Comparison of ENCODE assay signal across 29 mouse cellular contexts in the genomic region with DNA sequence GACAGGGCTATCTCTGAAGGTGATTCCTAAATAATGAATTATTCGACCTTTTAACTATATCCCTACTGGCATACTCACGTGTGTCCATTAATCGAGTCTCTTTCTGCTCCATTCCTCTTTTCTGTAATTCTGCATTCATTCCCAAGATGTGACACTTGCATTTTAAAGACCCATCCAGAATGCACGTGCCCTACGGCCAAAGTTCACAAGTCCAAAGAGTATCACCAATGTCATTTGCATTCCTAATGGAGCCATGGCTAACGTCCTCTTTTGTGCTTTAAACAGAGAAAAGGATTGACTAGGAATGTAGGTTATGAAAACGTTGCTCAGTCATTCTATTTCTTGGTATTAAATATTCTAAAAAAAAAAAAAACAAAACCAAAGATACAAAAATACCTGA.
DNase-seq lines count a peak whose midpoint lies in the region; ATAC-seq and TF ChIP-seq lines count a peak whose summit lies in the region.
"Had no signal": no experiment of that assay in that cellular context is flagged by ENCODE, and none has a peak within 500 bp of the region (broad histone marks: within the 10 kb centered on the region; RNA-seq: fewer than 3 reads in every experiment).

No protein-coding gene starts in this region.

- H3K4me1 ChIP-seq in kidney, embryonic 15.5 days = no peaks in the 10 kb centered on the region
- H3K4me1 ChIP-seq in liver, adult 2 months (ENCODE audit: control insufficient read depth, insufficient read depth, low read length) = no peaks in the 10 kb centered on the region
- H3K4me1 ChIP-seq in liver, embryonic 11.5 days (replicated peaks; ENCODE audit: control insufficient read depth, insufficient read depth, low read length) = no peaks in the 10 kb centered on the region
- H3K4me1 ChIP-seq: embryonic facial prominence, embryonic 10.5 days; embryonic facial prominence, embryonic 13.5 days; forebrain, embryonic 13.5 days had no signal

- H3K27me3 ChIP-seq in kidney, embryonic 15.5 days = 0 out of 2 replicates have a peak, but pooled peaks cover 4% of the 10 kb centered on the region
- no peaks in the 10 kb centered on the region for H3K27me3 ChIP-seq in liver, adult 2 months (ENCODE audit: control insufficient read depth, insufficient read depth, low read length)
- no peaks in the 10 kb centered on the region for H3K27me3 ChIP-seq in liver, embryonic 11.5 days (replicated peaks; ENCODE audit: control insufficient read depth, insufficient read depth, low read length)
- H3K27me3 ChIP-seq: forebrain, embryonic 13.5 days; heart, embryonic 12.5 days; heart, embryonic 15.5 days had no signal

- WGBS in kidney, embryonic 15.5 days = 77% methylated on average over 7 of the region's 7 CpGs
- WGBS in liver, adult 2 months = 60% methylated on average over 7 of the region's 7 CpGs
- WGBS in liver, embryonic 11.5 days = 74% methylated on average over 7 of the region's 7 CpGs

- H3K36me3 ChIP-seq in kidney, embryonic 15.5 days = no peaks in the 10 kb centered on the region
- H3K36me3 ChIP-seq in liver, adult 2 months (ENCODE audit: control insufficient read depth, insufficient read depth, low read length) = no peaks in the 10 kb centered on the region
- no peaks in the 10 kb centered on the region for H3K36me3 ChIP-seq in liver, embryonic 11.5 days (ENCODE audit: control insufficient read depth, insufficient read depth, low read length)
- H3K36me3 ChIP-seq: embryonic facial prominence, embryonic 10.5 days; embryonic facial prominence, embryonic 13.5 days; heart, embryonic 12.5 days; heart, embryonic 15.5 days had no signal

- DNase-seq in kidney, adult 11 months = peak; percentile 41
- DNase-seq in liver, adult 2 months (ENCODE audit: extremely low read depth, low read depth, low spot score) = peak; percentile 9
- DNase-seq in liver, embryonic 11.5 days (ENCODE audit: low spot score) = no peak
- DNase-seq in kidney, postnatal 10 days = peak; percentile 17
- peak; percentile 51 to 74 for DNase-seq in kidney, postnatal 36 days
- no peak for DNase-seq in lung, postnatal 10 days
- no peak for DNase-seq in frontal cortex, postnatal 14 days (ENCODE audit: low spot score in 2 of 2)
- DNase-seq: adrenal gland, adult 2 months; adrenal gland, postnatal 14 days; cerebellum, adult 11 months; cerebellum, adult 8-10 months; cerebellum, postnatal 10 days; cerebellum, postnatal 36 days; embryo, embryonic 11 days; gastrocnemius, adult 2 months; gastrocnemius, postnatal 14 days; heart, adult 18-20 months; heart, postnatal 10 days; heart, postnatal 4 days had no signal

- no peak for ATAC-seq in kidney, embryonic 15.5 days (replicated peaks; ENCODE audit: low FRiP score)
- ATAC-seq in liver, embryonic 11.5 days (replicated peaks; ENCODE audit: low FRiP score) = no peak
- ATAC-seq: CD4-positive, CD25-positive, alpha-beta regulatory T cell, adult 4 months; forebrain, embryonic 13.5 days; forebrain, embryonic 16.5 days had no signal

- H3K9ac ChIP-seq in kidney, embryonic 15.5 days = no peak overlapping the region
- no peak overlapping the region for H3K9ac ChIP-seq in liver, adult 2 months (ENCODE audit: low read depth, low read length)
- H3K9ac ChIP-seq in liver, embryonic 11.5 days (ENCODE audit: low read depth, low read length) = no peak overlapping the region
- H3K9ac ChIP-seq: embryonic facial prominence, embryonic 13.5 days; forebrain, embryonic 13.5 days; heart, embryonic 12.5 days; heart, embryonic 15.5 days; hindbrain, embryonic 14.5 days had no signal

- no peaks in the 10 kb centered on the region for H3K79me2 ChIP-seq in liver, adult 2 months (ENCODE audit: control insufficient read depth, insufficient read depth, low read length)

- TF ChIP-seq POLR2A in liver, adult 2 months (IDR thresholded peaks at IDR 0.05; ENCODE audit: extremely low read depth, insufficient read depth, low read length) = no peak

- H3K4me2 ChIP-seq in kidney, embryonic 15.5 days = no peak overlapping the region
- no peak overlapping the region for H3K4me2 ChIP-seq in liver, embryonic 11.5 days
- H3K4me2 ChIP-seq: embryonic facial prominence, embryonic 13.5 days; forebrain, embryonic 13.5 days; heart, embryonic 12.5 days; heart, embryonic 15.5 days; hindbrain, embryonic 14.5 days had no signal

- H3K9me3 ChIP-seq in kidney, embryonic 15.5 days (replicated peaks) = 0 out of 2 replicates have a peak, but pooled peaks cover 4% of the 10 kb centered on the region
- H3K9me3 ChIP-seq in liver, embryonic 11.5 days (ENCODE audit: control insufficient read depth, low read length) = no peaks in the 10 kb centered on the region
- H3K9me3 ChIP-seq: forebrain, embryonic 13.5 days; heart, embryonic 15.5 days had no signal

- no peak for TF ChIP-seq CTCF in liver, adult 2 months (IDR thresholded peaks at IDR 0.05; ENCODE audit: low read depth, low read length)

- no peak overlapping the region for H3K4me3 ChIP-seq in kidney, embryonic 15.5 days (replicated peaks)
- H3K4me3 ChIP-seq in liver, adult 2 months (ENCODE audit: insufficient read depth, low read depth, low read length) = no peak overlapping the region
- no peak overlapping the region for H3K4me3 ChIP-seq in liver, embryonic 11.5 days (ENCODE audit: low read depth, low read length)
- H3K4me3 ChIP-seq: embryonic facial prominence, embryonic 10.5 days; embryonic facial prominence, embryonic 13.5 days; erythroblast, embryonic 14.5 days; forebrain, embryonic 13.5 days; gastrocnemius, adult 2 months; heart, embryonic 12.5 days; heart, embryonic 15.5 days had no signal

- H3K27ac ChIP-seq in kidney, embryonic 15.5 days = no peak overlapping the region
- no peak overlapping the region for H3K27ac ChIP-seq in liver, adult 2 months (replicated peaks; ENCODE audit: insufficient read depth, low read depth, low read length)
- H3K27ac ChIP-seq in liver, embryonic 11.5 days (ENCODE audit: low read depth, low read length) = no peak overlapping the region
- H3K27ac ChIP-seq: embryonic facial prominence, embryonic 10.5 days; embryonic facial prominence, embryonic 13.5 days; forebrain, embryonic 13.5 days; gastrocnemius, adult 2 months; heart, embryonic 15.5 days; hindbrain, embryonic 14.5 days had no signal

Comparison
In these comparisons a context has a peak if more than half of its experiments do, and no peak if none do; other contexts are left out.
1. DNase-seq: peak in kidney, adult 11 months (single experiment), liver, adult 2 months (single experiment), kidney, postnatal 10 days (single experiment) and kidney, postnatal 36 days (2 of 2); none in liver, embryonic 11.5 days (single experiment), lung, postnatal 10 days (single experiment) and frontal cortex, postnatal 14 days (0 of 2).